Mouse (Mus musculus) G1E (cell line): ENCODE results near the gene Fndc3b. TPM values are rescaled to one million over a fixed set of nuclear protein-coding genes. Genes with fewer than 3 reads are reported as not detected.

Source experiments
- ATAC-seq: 2 replicates; pipeline ENCODE4 v1.8.0; 2016; ENCODE audit warnings: mild to moderate bottlenecking; ENCODE audit not compliant: insufficient number of reproducible peaks, poor library complexity, low FRiP score, severe bottlenecking; ENCODE audit errors: extremely low read depth
- DNase-seq: peaks from one replicate; pipeline ENCODE4 v3.0.0; 2012; ENCODE audit warnings: low spot score
- H3K27me3 ChIP-seq: 2 replicates; pipeline ENCODE4 v1.6.1; 2012; ENCODE audit warnings: mild to moderate bottlenecking, low read length, inconsistent platforms; ENCODE audit not compliant: insufficient read depth
- H3K36me3 ChIP-seq: replicated peaks from 2 replicates; pipeline ENCODE3; 2012; ENCODE audit warnings: mild to moderate bottlenecking, inconsistent platforms
- H3K4me1 ChIP-seq: 2 replicates; pipeline ENCODE4 v1.6.1; 2012; ENCODE audit warnings: low read depth, low read length, inconsistent platforms, mixed read lengths; ENCODE audit not compliant: insufficient read depth
- H3K4me3 ChIP-seq: 2 replicates; pipeline ENCODE4 v1.5.1; 2012; ENCODE audit warnings: low read depth, mild to moderate bottlenecking, inconsistent platforms, low read length, moderate library complexity, mixed read lengths
- H3K9me3 ChIP-seq: replicated peaks from 2 replicates; pipeline ENCODE4 v1.6.1; 2012; ENCODE audit warnings: inconsistent platforms
- CTCF ChIP-seq: IDR thresholded peaks from 2 replicates; pipeline ENCODE4 v1.5.1; 2012; ENCODE audit warnings: low read depth, low read length, inconsistent platforms, mixed read lengths
- GATA1 ChIP-seq: IDR thresholded peaks from 2 replicates; pipeline ENCODE4 v1.6.1; 2012; ENCODE audit warnings: borderline replicate concordance, low read length, inconsistent platforms, mixed read lengths
- GATA2 ChIP-seq: IDR thresholded peaks from 2 replicates; pipeline ENCODE4 v1.6.1; 2012; ENCODE audit warnings: low read depth, low read length, inconsistent platforms, borderline replicate concordance
- POLR2AphosphoS5 ChIP-seq: IDR thresholded peaks from 2 replicates; pipeline ENCODE4 v1.6.1; 2012; ENCODE audit warnings: low read depth, low read length, inconsistent platforms; ENCODE audit not compliant: insufficient replicate concordance
- TAL1 ChIP-seq: conservative IDR thresholded peaks from 2 replicates; pipeline ENCODE4 v1.6.1; 2012; ENCODE audit warnings: low read depth, low read length, inconsistent platforms, mixed read lengths
- polyA plus RNA-seq: library from polyadenylated mRNA; stranded (reverse); fragments of >175 nt; gene quantifications from 2 replicates; pipeline ENCODE4 v1.2.3, GENCODE M21; 2012
- total RNA-seq, 2 experiments: library from RNA; stranded (forward) in 1 of 2; stranded (reverse) in 1 of 2; fragments of 200-1000 nt in 1 of 2; fragments of >200 nt in 1 of 2; fragmentation: Nextera tagmentation in 1 of 2; gene quantifications; 2 replicates each; pipeline ENCODE4 v1.2.3; 2014 to 2017

Gene Fndc3b
- total and polyA plus RNA-seq, 3 experiments: 0.16 TPM; not detected in 2

- no peak for TF ChIP-seq POLR2AphosphoS5
- TF ChIP-seq GATA2: no peak
- no peak for TF ChIP-seq TAL1
- TF ChIP-seq GATA1: no peak
- TF ChIP-seq CTCF: no peak
- H3K9me3 ChIP-seq: no peaks in the 10 kb centered on the region
- DNase-seq: no peak
- H3K36me3 ChIP-seq: no peaks in the 10 kb centered on the region
- no peak for ATAC-seq
- H3K4me1 ChIP-seq: no peaks in the 10 kb centered on the region
- no peak overlapping the region for H3K4me3 ChIP-seq
- no peaks in the 10 kb centered on the region for H3K27me3 ChIP-seq
Observed at GRCm38 (mm10) chr3:27651731-27652130, 59.4 kb downstream of the Fndc3b start.

DNA sequence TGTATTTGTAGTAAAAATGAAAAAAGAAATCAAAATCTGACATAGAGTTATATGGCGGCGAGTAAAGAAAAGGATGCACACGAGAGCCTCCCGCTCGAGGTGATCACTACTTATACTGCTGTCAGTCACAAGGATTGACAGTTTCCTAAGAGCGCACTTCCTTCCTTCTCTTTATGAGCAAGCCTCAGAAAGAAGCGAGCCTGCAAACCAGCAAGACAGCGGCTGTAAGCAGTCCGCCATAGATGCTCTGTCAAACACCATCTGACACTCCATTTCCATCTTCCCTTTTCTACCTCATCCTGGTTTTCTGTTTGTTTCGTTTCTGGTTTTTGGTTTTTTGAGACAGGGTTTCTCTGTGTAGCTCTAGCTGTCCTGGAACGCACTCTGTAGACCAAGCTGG is 61.0 kb downstream of the Fndc3b start:
- DNase-seq (no peak), ATAC-seq (no peak)
- H3K27me3 ChIP-seq: no peaks in the 10 kb centered on the region
- no peak overlapping the region for H3K4me3 ChIP-seq
- no peaks in the 10 kb centered on the region for H3K9me3 ChIP-seq
- no peak for TF ChIP-seq CTCF
- TF ChIP-seq POLR2AphosphoS5: no peak
- TF ChIP-seq GATA2: no peak
- no peak for TF ChIP-seq GATA1
- no peak for TF ChIP-seq TAL1
- no peaks in the 10 kb centered on the region for H3K4me1 ChIP-seq
- no peaks in the 10 kb centered on the region for H3K36me3 ChIP-seq

- Histone ChIP-seq H3K4me3 (no peak overlapping the region), H3K27me3 (no peaks in the 10 kb centered on the region), H3K4me1 (no peaks in the 10 kb centered on the region), H3K36me3 (no peaks in the 10 kb centered on the region), H3K9me3 (no peaks in the 10 kb centered on the region)
- no peak for ATAC-seq
- no peak for DNase-seq
- TF ChIP-seq TAL1 (no peak), POLR2AphosphoS5 (no peak), GATA2 (no peak), CTCF (no peak), GATA1 (no peak)
Observed at GRCm38 (mm10) chr3:27649316-27649715, 61.8 kb downstream of the Fndc3b start.

GRCm38 (mm10) chr3:27642381-27642780 is 68.7 kb downstream of the Fndc3b start:
- H3K4me1 ChIP-seq: no peaks in the 10 kb centered on the region

DNA sequence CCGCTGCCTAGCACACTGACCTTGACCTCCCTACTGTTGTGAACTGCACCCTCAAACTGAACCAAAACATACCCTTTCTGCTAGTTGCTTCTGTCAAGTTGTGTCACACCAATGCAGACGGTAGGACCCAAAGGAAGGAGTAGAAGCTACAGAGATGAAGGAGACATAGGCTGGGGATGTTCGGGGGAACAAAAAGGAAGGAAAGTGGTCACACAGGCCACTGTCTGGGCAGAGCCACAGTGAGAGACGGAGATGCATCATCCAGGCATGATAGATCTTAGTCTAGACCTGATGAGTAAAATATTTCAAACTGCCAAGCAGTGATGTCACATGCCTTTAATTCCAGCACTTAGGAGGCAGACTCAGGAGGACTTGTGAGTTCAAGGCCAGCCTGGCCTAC is 71.4 kb downstream of the Fndc3b start:
- Histone ChIP-seq H3K27me3 (no peaks in the 10 kb centered on the region; the same call in 1 of the 2 replicates), H3K4me1 (no peaks in the 10 kb centered on the region), H3K4me3 (no peak overlapping the region), H3K9me3 (no peaks in the 10 kb centered on the region), H3K36me3 (no peaks in the 10 kb centered on the region)
- TF ChIP-seq TAL1 (no peak), GATA2 (no peak), POLR2AphosphoS5 (no peak), CTCF (no peak), GATA1 (no peak)
- DNase-seq (no peak), ATAC-seq (no peak)

More at GRCm38 (mm10) chr3:27642381-27642780, 68.7 kb downstream of the Fndc3b start:
- no peaks in the 10 kb centered on the region; the same call in 1 of the 2 replicates for H3K27me3 ChIP-seq
- no peaks in the 10 kb centered on the region for H3K9me3 ChIP-seq
- no peak for ATAC-seq
- no peak overlapping the region for H3K4me3 ChIP-seq
- no peak for TF ChIP-seq TAL1
- no peak for TF ChIP-seq CTCF
- no peak for TF ChIP-seq POLR2AphosphoS5
- TF ChIP-seq GATA2: no peak
- no peaks in the 10 kb centered on the region for H3K36me3 ChIP-seq
- DNase-seq: no peak

- Histone ChIP-seq H3K4me1 (no peaks in the 10 kb centered on the region), H3K4me3 (no peak overlapping the region), H3K9me3 (no peaks in the 10 kb centered on the region), H3K36me3 (no peaks in the 10 kb centered on the region), H3K27me3 (no peaks in the 10 kb centered on the region; the same call in 1 of the 2 replicates)
- ATAC-seq: no peak
- no peak for DNase-seq
- TF ChIP-seq CTCF (no peak), POLR2AphosphoS5 (no peak), GATA2 (no peak)
Observed at GRCm38 (mm10) chr3:27637046-27637661, 74.0 kb downstream of the Fndc3b start.

DNA sequence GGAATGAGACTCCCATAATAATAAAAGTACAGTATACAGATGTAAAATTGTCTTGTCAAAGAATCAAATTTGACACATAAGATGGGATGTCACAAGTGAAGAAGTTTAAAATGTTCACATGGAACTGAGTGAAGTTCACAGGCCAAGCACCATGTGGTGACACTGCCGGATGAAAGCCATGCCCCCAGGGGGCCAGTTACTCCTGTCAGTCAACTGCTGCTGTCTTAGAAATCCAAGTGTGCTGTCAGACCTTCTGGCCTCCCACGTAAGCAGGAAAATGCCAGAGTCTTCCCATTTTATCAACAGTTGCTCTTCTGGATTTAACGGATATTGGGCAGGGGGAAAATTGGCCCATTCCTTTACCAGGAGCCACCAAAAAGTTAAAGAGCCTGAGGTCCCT is 75.3 kb downstream of the Fndc3b start:
- no peaks in the 10 kb centered on the region for H3K27me3 ChIP-seq
- H3K9me3 ChIP-seq: no peaks in the 10 kb centered on the region
- H3K36me3 ChIP-seq: no peaks in the 10 kb centered on the region
- H3K4me3 ChIP-seq: no peak overlapping the region
- DNase-seq (no peak), ATAC-seq (no peak)
- H3K4me1 ChIP-seq: no peaks in the 10 kb centered on the region
- TF ChIP-seq POLR2AphosphoS5 (no peak), CTCF (no peak), GATA2 (no peak), GATA1 (no peak), TAL1 (no peak)
